Mouse (Mus musculus): ENCODE results near the gene Cd44.

The Cd44 gene

DNA sequence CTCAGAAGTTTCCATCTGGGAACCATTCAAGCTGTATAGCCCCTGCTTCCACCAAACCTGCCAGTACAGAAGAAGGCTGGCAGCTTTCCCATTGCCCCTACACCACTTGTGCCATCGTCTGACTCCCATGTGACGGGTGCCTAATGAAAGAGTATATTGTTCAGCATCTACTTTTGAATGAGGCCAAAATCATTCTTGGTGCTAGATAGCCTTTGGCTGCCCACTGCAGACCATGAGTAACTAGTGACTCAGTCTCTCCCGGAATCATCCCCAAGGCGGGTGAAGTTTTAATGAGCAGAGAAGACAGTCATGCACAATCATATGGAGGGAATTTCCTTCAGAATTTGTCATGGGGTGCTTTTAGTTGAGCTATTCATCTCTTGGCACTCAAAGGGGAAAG lies 28.3 kb downstream of the Cd44 start:
- no peak for DNase-seq (ENCODE audit: low spot score in 2 of 2)

GRCm38 (mm10) chr2:102872436-102872835 lies 29.0 kb downstream of the Cd44 start:
- DNase-seq (ENCODE audit: low spot score in 2 of 2): no peak

DNA sequence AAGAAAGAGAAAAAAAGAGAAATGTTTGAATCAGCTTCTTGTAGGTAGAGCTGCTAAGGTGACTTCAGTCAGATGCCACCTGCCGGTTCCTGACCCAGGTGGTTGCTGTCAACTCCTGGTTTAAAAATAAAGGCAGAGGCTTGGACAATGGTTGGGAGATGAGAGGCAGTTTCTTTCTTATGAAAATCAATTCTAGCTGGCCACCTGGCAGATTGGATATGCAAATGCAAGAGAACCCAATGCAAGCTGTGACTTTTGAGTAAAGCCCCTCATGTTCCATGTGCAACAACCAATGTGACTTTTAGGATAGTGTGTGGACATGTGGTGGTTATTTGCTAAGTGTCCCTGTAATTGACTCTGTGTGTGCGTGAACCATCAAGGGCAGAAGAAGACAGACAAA lies 33.0 kb downstream of the Cd44 start:
- no peak for DNase-seq (ENCODE audit: low spot score in 2 of 2)

GRCm38 (mm10) chr2:102867396-102868088 lies 33.9 kb downstream of the Cd44 start:
- no peak for DNase-seq (ENCODE audit: low spot score in 2 of 2)

GRCm38 (mm10) chr2:102866594-102866993 lies 34.9 kb downstream of the Cd44 start:
- no peak for DNase-seq (ENCODE audit: low spot score in 2 of 2)

DNA sequence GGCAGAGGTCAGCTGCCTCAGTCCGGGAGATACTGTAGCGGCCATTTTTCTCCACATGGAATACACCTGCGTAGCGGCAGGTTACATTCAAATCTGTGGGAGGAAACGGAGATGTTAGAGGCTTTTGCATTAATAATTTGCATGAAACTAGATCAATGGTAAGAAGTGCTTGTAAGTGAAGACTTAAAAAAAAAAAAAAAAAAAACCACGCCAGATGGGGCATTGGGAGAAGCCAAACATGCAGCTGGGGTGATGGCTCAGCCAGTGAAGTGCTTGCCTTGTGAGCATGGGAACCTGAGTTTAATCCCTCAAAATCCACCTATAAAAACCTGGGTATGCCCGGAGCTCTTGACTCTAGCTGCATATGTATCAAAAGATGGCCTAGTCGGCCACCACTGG lies 36.1 kb downstream of the Cd44 start:
- DNase-seq (ENCODE audit: low spot score in 2 of 2): no peak

DNA sequence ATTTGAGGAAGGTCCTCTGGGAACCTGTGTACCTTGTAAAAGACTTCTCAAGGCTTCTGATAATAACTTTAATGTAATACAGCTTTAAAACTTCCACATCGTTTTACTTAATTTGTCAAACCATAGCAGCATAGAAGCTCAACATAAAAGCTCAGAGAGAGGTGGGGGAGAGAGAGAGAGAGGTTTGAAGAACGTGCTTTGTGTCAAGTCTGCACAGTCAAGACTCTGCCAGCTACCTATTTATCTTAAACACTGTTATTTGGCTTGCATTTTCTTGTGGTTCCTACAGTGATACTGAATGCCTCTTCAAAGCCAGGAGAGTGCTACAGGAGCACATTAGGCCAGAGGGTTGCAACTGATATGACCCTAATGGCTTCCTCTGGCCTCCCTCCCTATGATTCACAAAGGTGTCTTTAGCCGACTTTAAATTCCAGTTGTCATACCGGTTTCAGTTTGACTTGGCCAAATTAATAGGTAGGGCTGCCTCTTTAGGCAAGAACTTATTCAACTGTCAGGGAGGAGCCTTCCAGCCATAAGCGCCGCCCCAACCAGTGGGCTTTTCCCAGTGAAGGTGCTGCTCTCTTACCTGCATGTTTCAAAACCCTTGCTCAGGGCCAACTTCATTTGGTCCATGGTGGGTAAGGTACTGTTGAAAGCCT lies 36.6 kb downstream of the Cd44 start:
- DNase-seq (ENCODE audit: low spot score in 2 of 2): no peak

DNA sequence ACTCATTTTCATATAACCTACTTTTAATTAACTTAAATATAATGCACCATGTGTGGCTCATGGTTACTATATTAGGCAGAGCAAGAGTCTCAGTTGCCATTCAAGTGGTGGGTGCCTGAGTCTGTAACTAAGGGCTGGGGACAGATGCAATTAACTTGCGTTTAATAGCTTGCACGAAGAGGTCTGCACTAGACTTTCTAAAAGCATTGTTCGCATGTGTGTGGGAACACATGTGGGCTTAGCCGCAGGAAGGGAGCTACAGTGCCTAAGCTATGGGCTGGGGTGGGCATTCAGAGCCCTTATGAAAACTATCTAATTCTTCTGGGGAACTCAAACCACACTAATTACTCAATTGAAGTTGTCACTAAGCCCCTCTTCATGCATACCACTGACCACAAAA lies 37.4 kb downstream of the Cd44 start:
- no peak for DNase-seq (ENCODE audit: low spot score in 2 of 2)

DNA sequence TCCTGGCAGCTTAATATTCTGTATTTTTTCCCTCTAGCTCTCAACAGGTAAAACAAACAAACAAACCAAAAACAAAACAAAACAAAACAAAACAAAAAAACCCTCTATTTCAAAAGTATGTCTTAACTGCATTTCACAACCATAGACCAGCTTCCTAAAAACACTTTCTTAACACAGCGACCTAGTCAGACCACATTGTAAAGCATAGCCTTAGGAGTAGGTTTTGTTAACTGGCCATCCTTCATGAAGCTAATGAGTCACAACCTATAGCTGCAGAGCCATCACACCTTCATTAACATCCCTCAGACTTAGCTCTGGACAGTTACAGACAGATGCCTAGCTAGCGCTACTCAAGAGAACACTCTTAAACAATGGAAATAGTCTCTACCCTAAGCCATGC lies 37.9 kb downstream of the Cd44 start:
- DNase-seq (ENCODE audit: low spot score in 2 of 2): no peak

DNA sequence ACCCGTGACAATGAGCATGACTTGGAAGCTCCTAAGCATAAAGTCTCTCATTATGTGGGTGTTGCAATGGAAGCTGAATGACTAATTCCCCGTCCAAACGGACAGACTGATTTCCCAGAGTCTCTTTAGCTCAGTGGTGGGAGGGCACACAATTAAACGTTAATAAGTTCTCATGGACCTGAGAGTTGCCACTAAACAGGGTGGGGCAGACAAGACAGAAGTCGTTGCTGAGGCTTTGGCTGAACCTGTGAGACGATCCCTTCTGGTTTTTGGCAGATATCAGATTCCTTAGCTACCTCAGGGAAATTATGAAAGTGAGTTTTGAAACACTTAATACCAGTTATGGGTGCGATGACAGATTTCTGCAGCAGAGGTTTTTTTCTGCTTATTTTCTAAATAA lies 38.8 kb downstream of the Cd44 start:
- DNase-seq (ENCODE audit: low spot score in 2 of 2): no peak

DNA sequence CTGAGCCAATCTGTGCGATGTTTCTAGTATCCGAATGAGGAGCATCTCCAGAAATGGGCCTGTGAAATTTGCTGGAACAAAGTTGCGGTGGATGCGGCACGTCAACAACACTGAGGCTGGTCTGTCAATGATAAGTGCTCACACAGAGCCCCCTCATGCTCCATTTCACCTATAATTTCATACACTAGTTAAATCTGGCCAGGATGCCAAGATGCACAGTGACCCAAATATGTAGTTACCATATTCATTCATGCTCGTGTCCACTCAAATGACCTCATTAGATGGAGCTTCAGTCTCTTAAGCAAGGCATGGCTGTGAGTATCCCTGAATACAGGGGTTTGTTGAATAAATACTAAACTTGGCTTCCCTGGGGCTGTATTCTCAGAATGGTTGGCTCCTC lies 43.2 kb downstream of the Cd44 start:
- DNase-seq (ENCODE audit: low spot score in 2 of 2): no peak

DNA sequence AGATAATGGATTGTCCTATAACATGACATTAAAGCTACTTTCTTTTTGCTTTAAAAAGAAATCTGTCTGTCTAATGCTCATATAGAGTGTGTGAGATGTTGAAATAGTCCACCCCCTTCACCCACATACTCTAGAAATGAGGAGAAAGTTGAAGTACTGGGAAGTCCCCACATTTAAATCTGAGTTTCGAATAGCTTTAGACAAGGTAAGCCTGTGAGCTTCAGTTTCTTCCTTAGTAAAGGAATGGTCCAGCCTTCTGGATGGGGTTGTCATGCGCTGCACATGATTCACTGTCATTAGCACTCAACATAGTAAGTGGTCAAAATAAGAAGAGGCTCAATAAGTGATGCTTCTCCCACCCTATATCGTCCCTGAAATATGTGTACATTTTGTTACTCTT lies 48.2 kb downstream of the Cd44 start:
- DNase-seq (ENCODE audit: low spot score in 2 of 2): no peak

- peak in 1 of 2 experiments; percentile 24 for DNase-seq (ENCODE audit: low spot score in 2 of 2)
These were observed 49.5 kb downstream of the Cd44 start for GRCm38 (mm10) chr2:102851936-102852477.

DNA sequence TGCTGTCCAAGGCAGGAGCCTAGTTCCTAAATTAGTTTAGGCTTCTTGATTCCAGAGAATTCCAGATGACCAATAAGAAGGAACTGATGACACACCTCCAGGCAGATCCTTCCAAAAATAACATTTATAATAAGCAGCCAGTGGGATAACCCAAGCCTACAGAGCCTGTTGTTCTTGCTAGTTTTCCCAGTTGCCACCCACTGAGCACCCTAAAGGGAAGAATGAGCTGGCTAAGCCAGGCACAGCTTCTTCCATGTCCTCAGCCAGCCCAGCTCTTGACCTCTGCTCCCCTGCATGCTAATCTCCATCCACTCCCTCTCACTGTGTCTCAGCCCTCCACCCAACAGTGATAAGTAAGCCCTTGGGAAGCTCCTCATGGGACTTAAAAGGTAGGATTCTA lies 51.4 kb downstream of the Cd44 start:
- DNase-seq (ENCODE audit: low spot score in 2 of 2): peak; percentile 35 to 62

- no peak for DNase-seq (ENCODE audit: low spot score in 2 of 2)
These were observed 52.5 kb downstream of the Cd44 start for GRCm38 (mm10) chr2:102848811-102849433.

GRCm38 (mm10) chr2:102841231-102841630 lies 60.2 kb downstream of the Cd44 start:
- no peak for DNase-seq (ENCODE audit: low spot score in 2 of 2)

GRCm38 (mm10) chr2:102838179-102838578 lies 63.3 kb downstream of the Cd44 start:
- DNase-seq (ENCODE audit: low spot score in 2 of 2): no peak

DNA sequence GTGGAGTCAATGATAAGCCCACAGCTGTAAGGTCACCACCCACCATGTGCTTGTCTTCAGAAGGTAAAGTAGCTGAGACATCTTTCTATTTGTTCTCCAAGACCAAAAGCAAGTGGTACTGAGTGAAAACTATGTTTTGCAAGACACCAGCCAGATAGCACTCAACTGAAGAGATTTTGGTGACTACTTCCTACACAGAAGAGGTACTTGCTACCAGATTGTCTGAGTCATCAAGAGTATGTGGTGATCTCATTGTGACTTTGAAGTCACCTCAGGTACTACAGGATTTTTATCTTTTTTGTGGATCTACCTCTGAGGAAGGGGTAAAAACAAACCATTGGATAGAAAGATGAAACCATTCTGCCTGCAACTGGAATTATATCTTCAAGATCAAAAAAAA lies 69.9 kb downstream of the Cd44 start:
- no peak for DNase-seq (ENCODE audit: low spot score in 2 of 2)

DNA sequence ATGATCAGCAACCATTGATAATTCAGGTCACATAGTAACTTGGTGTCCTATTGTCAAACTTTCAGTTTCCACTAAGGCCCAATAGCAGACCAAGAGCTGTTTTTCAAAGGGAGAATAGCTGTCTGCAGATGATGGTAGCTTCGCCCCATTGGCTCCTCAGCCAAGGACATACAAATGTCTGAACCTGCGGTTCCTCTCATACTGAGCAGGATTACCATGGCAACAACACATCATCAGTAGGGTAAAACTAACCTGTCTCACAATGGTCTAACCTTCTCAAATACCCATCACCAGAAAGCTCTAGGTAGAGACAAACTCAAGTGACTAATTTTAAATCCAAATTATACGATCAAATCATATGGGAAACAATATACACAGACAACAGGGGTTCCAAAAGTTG lies 72.3 kb downstream of the Cd44 start:
- DNase-seq (ENCODE audit: low spot score in 2 of 2): peak in 1 of 2 experiments; percentile 63

DNA sequence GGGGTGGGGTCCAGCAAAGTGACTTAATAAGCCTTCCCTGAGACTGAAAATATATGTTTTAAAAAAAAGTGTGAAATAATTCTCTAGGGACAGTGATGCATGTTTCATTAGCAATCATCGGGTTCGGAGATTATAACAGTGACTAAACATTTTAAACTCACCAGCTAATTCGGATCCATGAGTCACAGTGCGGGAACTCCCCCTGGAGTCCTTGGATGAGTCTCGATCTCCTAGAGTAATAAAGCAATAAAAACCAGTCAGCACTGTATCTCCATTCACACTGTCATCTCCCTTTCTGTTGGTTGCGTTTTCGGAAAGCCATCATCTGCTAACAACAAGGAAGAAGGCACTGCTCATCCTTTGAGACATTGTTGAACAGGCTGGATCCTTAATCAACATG lies 73.1 kb downstream of the Cd44 start:
- DNase-seq (ENCODE audit: low spot score in 2 of 2): no peak

GRCm38 (mm10) chr2:102827841-102828240 lies 73.6 kb downstream of the Cd44 start:
- no peak for DNase-seq (ENCODE audit: low spot score in 2 of 2)

DNA sequence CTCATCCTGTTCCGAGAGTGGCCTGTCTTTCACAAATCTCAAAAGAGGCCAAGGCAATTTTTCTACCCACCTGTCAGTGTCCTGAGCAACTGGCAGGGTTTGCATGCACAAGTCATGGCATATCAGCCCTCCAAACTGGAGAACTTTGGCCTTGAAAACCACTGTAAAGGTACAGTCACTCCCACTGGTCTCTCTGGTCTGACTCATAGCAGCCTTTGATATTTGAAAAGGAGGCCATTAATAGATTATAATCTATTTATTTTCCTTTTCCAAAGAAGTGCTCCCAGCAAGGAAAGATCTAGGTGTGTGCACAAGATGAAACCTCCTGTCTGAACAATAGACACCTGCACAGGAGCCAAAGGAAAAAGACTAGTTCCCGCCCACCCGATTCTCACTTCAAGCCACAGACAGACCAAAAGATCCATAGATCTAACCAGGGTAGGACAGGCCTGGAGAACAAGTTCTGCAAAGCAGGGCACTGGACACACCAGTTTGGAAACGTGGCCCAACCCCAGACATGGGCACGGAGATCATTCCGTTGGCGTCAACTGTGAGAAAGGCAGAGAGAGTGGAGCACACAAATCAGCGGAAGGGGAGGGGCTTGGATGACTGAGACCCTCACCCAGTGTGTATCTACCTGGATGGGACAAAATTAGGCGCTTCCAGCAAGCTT lies 75.4 kb downstream of the Cd44 start:
- DNase-seq (ENCODE audit: low spot score in 2 of 2): no peak

Measured in heart, adult 9 months (tissue).